Mouse (Mus musculus): Measurements from ENCODE around the gene Hsd17b1. TPM values are rescaled to one million over a fixed set of nuclear protein-coding genes. Genes with fewer than 3 reads are reported as not detected.
"Not testable (repeated sequence)": the region's sequence is repeated elsewhere in the genome, so short reads cannot be mapped to it uniquely, and the experiment has no call there.

Gene Hsd17b1
- polyA plus RNA-seq, 1 experiment = 0.88 TPM

- Histone ChIP-seq H3K27me3 (ENCODE audit: control insufficient read depth, insufficient read depth, low read length) (no peaks in the 10 kb centered on the region), H3K27ac (ENCODE audit: control insufficient read depth, insufficient read depth, low read depth, low read length) (peak within 1 kb of the TSS; percentile 85), H3K36me3 (ENCODE audit: control insufficient read depth, insufficient read depth, low read length) (no peaks in the 10 kb centered on the region), H3K4me3 (ENCODE audit: control insufficient read depth, low read depth, low read length) (peak within 1 kb of the TSS; percentile 89), H3K4me1 (ENCODE audit: control insufficient read depth, insufficient read depth, low read length) (peaks cover 7% of the 10 kb centered on the region)
- TF ChIP-seq POLR2A (IDR thresholded peaks at IDR 0.05; ENCODE audit: control insufficient read depth, low read depth, low read length) = peak; percentile 93
- no peak for TF ChIP-seq CTCF (IDR thresholded peaks at IDR 0.05; ENCODE audit: control insufficient read depth, insufficient read depth, insufficient replicate concordance, low read depth, low read length)
These were observed 41.7 kb downstream of the Hsd17b1 start, which contains the start of the genes Retreg3 and Tubg1 for GRCm38 (mm10) chr11:101119761-101120544. Gene Retreg3, minus strand, starts transcription at chr11:101119893. Gene Tubg1, plus strand, starts transcription at chr11:101119938.

GRCm38 (mm10) chr11:101120545-101121188 lies 42.5 kb downstream of the Hsd17b1 start:
- peak overlapping the region; percentile 85 for H3K27ac ChIP-seq (ENCODE audit: control insufficient read depth, insufficient read depth, low read depth, low read length)
- no peaks in the 10 kb centered on the region for H3K36me3 ChIP-seq (ENCODE audit: control insufficient read depth, insufficient read depth, low read length)
- no peaks in the 10 kb centered on the region for H3K27me3 ChIP-seq (ENCODE audit: control insufficient read depth, insufficient read depth, low read length)
- peak overlapping the region; percentile 89 for H3K4me3 ChIP-seq (ENCODE audit: control insufficient read depth, low read depth, low read length)
- peaks cover 7% of the 10 kb centered on the region for H3K4me1 ChIP-seq (ENCODE audit: control insufficient read depth, insufficient read depth, low read length)
- TF ChIP-seq CTCF (IDR thresholded peaks at IDR 0.05; ENCODE audit: control insufficient read depth, insufficient read depth, insufficient replicate concordance, low read depth, low read length) (no peak), POLR2A (IDR thresholded peaks at IDR 0.05; ENCODE audit: control insufficient read depth, low read depth, low read length) (no peak)

- H3K4me3 ChIP-seq (ENCODE audit: control insufficient read depth, low read depth, low read length); H3K4me1 ChIP-seq (ENCODE audit: control insufficient read depth, insufficient read depth, low read length); H3K27me3 ChIP-seq (ENCODE audit: control insufficient read depth, insufficient read depth, low read length); H3K27ac ChIP-seq (ENCODE audit: control insufficient read depth, insufficient read depth, low read depth, low read length); H3K36me3 ChIP-seq (ENCODE audit: control insufficient read depth, insufficient read depth, low read length): not testable (repeated sequence)
These were observed 46.3 kb downstream of the Hsd17b1 start for GRCm38 (mm10) chr11:101124494-101124893.

- H3K36me3 ChIP-seq (ENCODE audit: control insufficient read depth, insufficient read depth, low read length); H3K27me3 ChIP-seq (ENCODE audit: control insufficient read depth, insufficient read depth, low read length); H3K27ac ChIP-seq (ENCODE audit: control insufficient read depth, insufficient read depth, low read depth, low read length); H3K4me3 ChIP-seq (ENCODE audit: control insufficient read depth, low read depth, low read length); H3K4me1 ChIP-seq (ENCODE audit: control insufficient read depth, insufficient read depth, low read length): not testable (repeated sequence)
These were observed 46.8 kb downstream of the Hsd17b1 start for GRCm38 (mm10) chr11:101125008-101125407.

GRCm38 (mm10) chr11:101127075-101127474 lies 48.9 kb downstream of the Hsd17b1 start:
- H3K27ac ChIP-seq (ENCODE audit: control insufficient read depth, insufficient read depth, low read depth, low read length) = no peak overlapping the region
- no peaks in the 10 kb centered on the region for H3K4me1 ChIP-seq (ENCODE audit: control insufficient read depth, insufficient read depth, low read length)
- TF ChIP-seq POLR2A (IDR thresholded peaks at IDR 0.05; ENCODE audit: control insufficient read depth, low read depth, low read length) (no peak), CTCF (IDR thresholded peaks at IDR 0.05; ENCODE audit: control insufficient read depth, insufficient read depth, insufficient replicate concordance, low read depth, low read length) (peak; percentile 8; the same call in 1 of the 2 replicates)
- no peaks in the 10 kb centered on the region for H3K36me3 ChIP-seq (ENCODE audit: control insufficient read depth, insufficient read depth, low read length)
- H3K27me3 ChIP-seq (ENCODE audit: control insufficient read depth, insufficient read depth, low read length) = no peaks in the 10 kb centered on the region
- no peak overlapping the region for H3K4me3 ChIP-seq (ENCODE audit: control insufficient read depth, low read depth, low read length)

- no peaks in the 10 kb centered on the region for H3K36me3 ChIP-seq (ENCODE audit: control insufficient read depth, insufficient read depth, low read length)
- no peak overlapping the region for H3K27ac ChIP-seq (ENCODE audit: control insufficient read depth, insufficient read depth, low read depth, low read length)
- no peaks in the 10 kb centered on the region for H3K4me1 ChIP-seq (ENCODE audit: control insufficient read depth, insufficient read depth, low read length)
- TF ChIP-seq CTCF (IDR thresholded peaks at IDR 0.05; ENCODE audit: control insufficient read depth, insufficient read depth, insufficient replicate concordance, low read depth, low read length) (no peak), POLR2A (IDR thresholded peaks at IDR 0.05; ENCODE audit: control insufficient read depth, low read depth, low read length) (no peak)
- H3K27me3 ChIP-seq (ENCODE audit: control insufficient read depth, insufficient read depth, low read length) = no peaks in the 10 kb centered on the region
- H3K4me3 ChIP-seq (ENCODE audit: control insufficient read depth, low read depth, low read length) = no peak overlapping the region
These were observed 50.9 kb downstream of the Hsd17b1 start for GRCm38 (mm10) chr11:101128996-101129577.

Other genes starting within 250 kb of the Hsd17b1 start
- gene Stat5b, start 227.7 kb upstream of the Hsd17b1 start, polyA plus RNA-seq (2012; rRNA removed) = 1.9 and 2.4 TPM in 2 replicates
- 4.0 and 6.6 TPM in 2 replicates for gene Stat5a, start 219.1 kb upstream of the Hsd17b1 start, polyA plus RNA-seq (2012; rRNA removed)
- 25.0 and 30.2 TPM in 2 replicates for gene Stat3, start 138.9 kb upstream of the Hsd17b1 start, polyA plus RNA-seq (2012; rRNA removed)
- 5.1 and 6.1 TPM in 2 replicates for gene Cavin1, start 107.5 kb upstream of the Hsd17b1 start, polyA plus RNA-seq (2012; rRNA removed)
- 18.1 and 23.7 TPM in 2 replicates for gene Atp6v0a1, start 69.0 kb upstream of the Hsd17b1 start, polyA plus RNA-seq (2012; rRNA removed)
- gene Naglu, start 8.4 kb upstream of the Hsd17b1 start, polyA plus RNA-seq (2012; rRNA removed) = 46.2 and 46.3 TPM in 2 replicates
- gene Coasy, start 4.2 kb downstream of the Hsd17b1 start, polyA plus RNA-seq (2012; rRNA removed) = 21.0 and 21.7 TPM in 2 replicates
- 6.4 and 6.7 TPM in 2 replicates for gene Mlx, start 8.9 kb downstream of the Hsd17b1 start, polyA plus RNA-seq (2012; rRNA removed)
- gene Psmc3ip, start 17.0 kb downstream of the Hsd17b1 start, polyA plus RNA-seq (2012; rRNA removed) = 77.6 and 77.9 TPM in 2 replicates
- 51.5 and 53.8 TPM in 2 replicates for gene Retreg3, start 41.5 kb downstream of the Hsd17b1 start, polyA plus RNA-seq (2012; rRNA removed)
- gene Tubg1, start 41.5 kb downstream of the Hsd17b1 start, polyA plus RNA-seq (2012; rRNA removed) = 22.4 and 27.3 TPM in 2 replicates
- 1.6 and 1.9 TPM in 2 replicates for gene Tubg2, start 77.5 kb downstream of the Hsd17b1 start, polyA plus RNA-seq (2012; rRNA removed)
- 0.40 and 0.44 TPM in 2 replicates for gene Cntnap1, start 92.1 kb downstream of the Hsd17b1 start, polyA plus RNA-seq (2012; rRNA removed)
- 2.6 and 4.1 TPM in 2 replicates for gene Plekhh3, start 92.9 kb downstream of the Hsd17b1 start, polyA plus RNA-seq (2012; rRNA removed)
- gene Ccr10, start 97.0 kb downstream of the Hsd17b1 start, polyA plus RNA-seq (2012; rRNA removed) = 0.05 TPM in 1 of 2 replicates, not detected in the other
- gene Ezh1, start 148.1 kb downstream of the Hsd17b1 start, polyA plus RNA-seq (2012; rRNA removed) = 14.3 and 14.5 TPM in 2 replicates
- 5.6 and 5.8 TPM in 2 replicates for gene Ramp2, start 167.6 kb downstream of the Hsd17b1 start, polyA plus RNA-seq (2012; rRNA removed)
- 26.1 and 26.2 TPM in 2 replicates for gene Vps25, start 175.3 kb downstream of the Hsd17b1 start, polyA plus RNA-seq (2012; rRNA removed)
- 10.8 and 12.3 TPM in 2 replicates for gene Wnk4, start 182.2 kb downstream of the Hsd17b1 start, polyA plus RNA-seq (2012; rRNA removed)
- gene Cntd1, start 200.6 kb downstream of the Hsd17b1 start, polyA plus RNA-seq (2012; rRNA removed) = 37.1 and 54.6 TPM in 2 replicates
- 46.6 and 62.4 TPM in 2 replicates for gene Coa3, start 200.7 kb downstream of the Hsd17b1 start, polyA plus RNA-seq (2012; rRNA removed)
- gene Becn1, start 223.9 kb downstream of the Hsd17b1 start, polyA plus RNA-seq (2012; rRNA removed) = 111 and 116 TPM in 2 replicates
- gene Psme3, start 237.8 kb downstream of the Hsd17b1 start, polyA plus RNA-seq (2012; rRNA removed) = 59.1 and 74.5 TPM in 2 replicates
- 4.7 TPM in 2 replicates for gene Aoc2, start 246.7 kb downstream of the Hsd17b1 start, polyA plus RNA-seq (2012; rRNA removed)